Mouse (Mus musculus) brain, adult 2 months (tissue): Measurements from ENCODE around the gene Rprml.

Experiments used
- DNase-seq: peaks from one replicate; pipeline ENCODE4 v3.0.0; 2011; ENCODE audit warnings: low read depth, low spot score

Gene Rprml

DNA sequence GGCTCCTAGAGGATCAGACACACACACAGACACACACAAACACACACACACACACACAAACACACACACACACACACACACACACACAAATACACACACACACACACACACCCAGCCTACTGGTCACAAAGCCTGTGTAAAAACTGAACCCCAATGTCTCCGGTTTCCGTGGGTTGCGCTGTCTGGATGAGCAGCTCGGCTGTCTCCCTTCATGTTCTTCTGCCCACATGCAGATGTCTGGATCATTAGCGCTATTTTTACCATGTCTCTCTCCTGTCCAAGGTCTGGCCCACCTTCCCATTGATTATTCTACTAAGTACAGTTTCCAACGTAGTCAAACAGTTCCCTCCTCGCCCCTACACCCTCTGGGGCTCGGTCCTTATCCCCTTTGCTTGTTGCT lies 13.7 kb downstream of the Rprml start:
- peak; percentile 78 for DNase-seq

DNA sequence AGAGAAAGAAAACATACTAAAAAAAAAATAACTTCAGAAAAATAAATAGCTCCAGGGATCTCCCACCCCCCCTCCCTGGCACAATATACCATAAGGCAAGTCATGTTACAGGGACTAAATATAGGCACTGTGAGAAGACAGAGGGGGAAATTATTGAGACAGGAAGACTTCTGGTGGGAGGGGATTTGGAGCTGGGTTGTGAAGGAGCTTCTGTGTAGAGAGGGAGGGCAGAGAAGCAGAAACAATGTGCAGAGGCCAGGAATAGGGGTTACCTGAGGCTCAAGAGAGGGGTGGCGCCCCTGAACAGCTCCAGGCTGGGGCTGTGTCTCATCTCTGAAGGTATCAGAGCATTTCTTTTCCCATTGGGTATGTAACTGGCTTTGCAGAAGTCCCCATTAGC lies 16.3 kb downstream of the Rprml start:
- peak; percentile 87 for DNase-seq

DNA sequence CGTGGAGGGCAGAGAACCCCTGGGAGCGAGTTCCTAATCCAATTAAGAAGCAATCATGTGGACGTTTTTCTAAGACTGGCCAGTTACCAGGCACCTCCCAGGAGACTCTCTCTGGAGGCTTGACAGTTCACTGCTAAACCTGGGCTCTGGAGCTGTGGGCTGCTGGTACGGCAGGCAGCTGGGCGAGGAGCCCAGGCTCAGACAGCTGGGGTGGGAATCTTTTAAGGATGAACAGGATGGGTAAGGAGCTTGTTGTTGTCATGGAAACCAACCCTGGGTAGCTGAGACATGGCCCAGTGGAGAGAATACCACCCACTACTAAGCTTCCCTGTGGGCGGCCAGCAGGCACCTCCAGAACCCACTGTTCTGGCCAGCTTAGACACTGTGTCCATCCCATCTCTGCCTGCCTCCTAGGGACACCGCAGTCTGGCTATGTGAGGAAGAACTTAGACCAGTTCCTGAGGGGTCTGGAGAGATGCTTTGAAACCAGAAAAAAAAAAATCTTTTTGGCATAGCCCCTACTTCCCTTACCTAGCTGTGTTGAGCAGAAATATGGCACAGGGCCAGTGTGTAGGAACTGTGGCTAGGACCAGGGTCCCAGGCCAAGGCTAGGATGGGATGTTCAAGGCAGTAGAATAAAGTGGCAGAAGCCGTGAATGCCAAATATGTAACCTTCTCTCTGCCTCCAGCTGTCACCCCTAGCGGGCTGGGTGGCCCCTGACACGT lies 17.0 kb downstream of the Rprml start:
- peak; percentile 96 for DNase-seq

DNA sequence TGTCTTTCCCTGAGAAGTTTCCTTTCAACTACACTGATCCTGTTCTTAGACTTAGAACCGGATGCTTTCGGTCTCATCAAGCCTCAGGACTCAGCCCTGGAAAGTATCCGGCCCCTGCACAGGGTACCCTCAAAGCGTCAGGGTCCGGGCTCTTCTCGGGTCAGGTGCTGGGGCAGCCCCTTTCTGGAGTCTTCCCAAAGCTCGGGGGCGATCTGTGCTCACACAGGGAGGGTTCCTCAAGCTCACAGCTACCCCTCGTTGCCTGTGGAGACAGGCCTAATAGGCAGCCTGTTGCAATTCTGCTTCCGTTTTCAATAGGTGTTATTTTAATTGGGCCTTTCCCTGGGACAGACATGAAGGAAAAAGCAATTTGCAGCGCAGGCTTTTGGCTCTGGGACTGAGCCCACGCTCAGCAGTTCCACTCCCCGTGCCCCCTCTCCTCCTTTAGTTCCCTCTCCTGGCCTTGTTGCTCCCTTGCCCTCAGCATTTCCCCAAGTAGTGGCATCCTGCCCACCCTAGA lies 17.6 kb downstream of the Rprml start:
- DNase-seq = no peak

DNA sequence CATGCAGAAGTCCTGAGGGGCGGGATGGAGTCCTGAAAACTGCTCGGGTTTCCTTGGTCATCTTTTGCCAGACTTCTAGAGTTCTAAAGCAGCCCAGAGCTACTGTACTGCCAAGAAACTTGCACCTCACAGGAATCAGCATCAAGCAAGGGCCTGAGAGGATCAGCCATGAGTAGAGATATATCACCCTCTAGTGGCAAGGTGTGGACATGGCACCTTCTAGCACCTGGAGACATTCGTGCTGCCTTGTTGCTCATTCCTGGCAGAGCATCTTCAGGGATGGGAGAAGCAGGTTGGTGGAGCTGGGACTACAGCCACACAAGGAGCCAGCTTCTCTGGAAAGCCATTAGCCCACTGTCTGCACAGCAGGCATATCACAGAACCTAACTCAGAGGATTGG lies 26.2 kb downstream of the Rprml start:
- peak; percentile 92 for DNase-seq

DNA sequence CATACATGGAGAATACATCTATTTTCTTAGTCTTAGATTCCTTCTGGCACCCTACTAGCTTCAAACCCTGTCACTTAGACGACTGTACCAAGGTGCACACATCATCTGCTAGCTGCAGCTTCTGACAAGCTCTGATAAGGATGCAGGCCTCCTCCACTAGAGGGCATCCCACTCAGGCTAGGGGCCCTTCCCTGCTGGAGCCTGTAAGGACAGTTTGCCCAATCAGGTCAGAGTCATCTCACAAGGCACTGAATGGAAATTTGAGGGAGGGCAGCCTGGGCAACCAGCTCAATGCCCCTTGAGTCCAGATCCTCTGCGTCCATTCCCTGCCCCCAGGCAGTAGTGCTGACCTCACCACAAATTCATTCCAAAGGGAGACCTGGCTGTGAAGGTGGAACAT lies 27.7 kb downstream of the Rprml start:
- DNase-seq = peak; percentile 75

DNA sequence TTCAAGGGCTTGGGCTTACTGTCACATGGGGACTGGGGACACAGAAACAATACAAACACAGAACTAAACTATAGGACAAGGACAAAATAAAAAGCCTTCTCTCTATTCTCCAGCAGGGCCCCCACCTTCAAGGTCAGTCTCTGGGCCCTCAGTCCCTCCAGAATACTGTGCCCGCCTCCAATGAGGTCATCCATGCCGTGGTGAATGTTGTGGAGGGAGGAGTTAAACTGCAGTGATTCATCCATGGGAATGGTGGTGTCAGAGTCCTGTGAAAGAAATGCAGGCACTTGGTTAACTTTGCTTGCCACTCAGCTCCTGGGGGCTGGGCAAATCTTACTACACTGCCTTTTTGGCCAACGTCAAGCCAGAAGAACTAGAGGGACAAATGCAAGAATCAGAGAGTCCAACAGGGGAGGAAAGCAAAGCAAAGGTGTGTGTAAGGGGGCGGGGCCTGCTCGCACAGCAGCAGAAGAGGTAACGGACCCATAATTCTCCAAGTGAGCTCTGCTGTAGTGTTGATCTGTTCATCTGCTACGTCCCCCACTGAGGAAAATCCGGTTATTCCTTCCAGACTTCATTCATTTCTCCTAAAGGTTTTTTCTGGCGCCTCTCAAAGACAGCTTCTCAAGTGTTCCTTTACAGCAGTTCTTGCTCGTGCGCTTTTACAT lies 34.4 kb downstream of the Rprml start:
- DNase-seq = no peak

DNA sequence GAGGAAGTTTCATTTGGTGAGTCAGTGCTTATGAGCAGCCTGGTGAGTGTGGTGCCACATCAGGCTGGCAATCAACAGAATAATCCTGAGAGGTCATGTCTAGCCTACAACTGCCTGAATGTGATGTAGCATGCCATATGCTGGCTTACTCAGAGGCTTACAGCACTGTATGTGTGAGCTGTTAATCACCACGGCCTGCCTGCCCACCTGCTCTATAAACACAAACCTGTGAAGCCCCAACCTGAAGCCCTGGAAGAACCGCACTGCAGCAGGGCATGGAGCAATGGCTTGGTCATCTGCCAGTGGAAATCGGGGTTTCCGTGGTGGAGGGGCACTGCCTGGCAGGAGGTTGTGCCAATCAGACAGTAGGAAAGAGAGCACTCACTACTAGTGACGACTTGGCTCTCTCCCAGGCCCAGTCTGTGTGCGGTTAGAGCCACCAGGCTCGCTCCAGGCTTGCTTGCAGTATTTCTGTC lies 35.9 kb downstream of the Rprml start:
- peak; percentile 83 for DNase-seq

DNA sequence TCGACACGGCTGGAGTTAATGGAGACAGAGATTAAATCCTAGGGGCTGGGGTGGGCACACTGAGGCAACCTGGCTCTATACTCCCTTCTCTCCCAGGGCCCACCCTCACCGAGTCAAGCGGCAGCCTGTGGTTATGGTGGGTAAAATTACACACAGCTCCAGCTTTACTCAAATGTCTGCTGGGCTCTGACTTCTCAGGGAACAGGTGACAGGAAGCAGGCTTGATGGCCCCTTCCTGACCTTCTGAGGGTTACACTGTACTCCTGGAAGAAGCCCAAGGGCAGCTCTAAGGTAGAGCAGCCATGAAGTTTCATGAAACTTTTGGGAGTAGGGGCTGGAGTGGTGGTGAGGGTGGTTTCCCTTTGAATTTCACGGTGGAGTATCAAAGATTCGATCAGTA lies 37.3 kb downstream of the Rprml start:
- no peak for DNase-seq

DNA sequence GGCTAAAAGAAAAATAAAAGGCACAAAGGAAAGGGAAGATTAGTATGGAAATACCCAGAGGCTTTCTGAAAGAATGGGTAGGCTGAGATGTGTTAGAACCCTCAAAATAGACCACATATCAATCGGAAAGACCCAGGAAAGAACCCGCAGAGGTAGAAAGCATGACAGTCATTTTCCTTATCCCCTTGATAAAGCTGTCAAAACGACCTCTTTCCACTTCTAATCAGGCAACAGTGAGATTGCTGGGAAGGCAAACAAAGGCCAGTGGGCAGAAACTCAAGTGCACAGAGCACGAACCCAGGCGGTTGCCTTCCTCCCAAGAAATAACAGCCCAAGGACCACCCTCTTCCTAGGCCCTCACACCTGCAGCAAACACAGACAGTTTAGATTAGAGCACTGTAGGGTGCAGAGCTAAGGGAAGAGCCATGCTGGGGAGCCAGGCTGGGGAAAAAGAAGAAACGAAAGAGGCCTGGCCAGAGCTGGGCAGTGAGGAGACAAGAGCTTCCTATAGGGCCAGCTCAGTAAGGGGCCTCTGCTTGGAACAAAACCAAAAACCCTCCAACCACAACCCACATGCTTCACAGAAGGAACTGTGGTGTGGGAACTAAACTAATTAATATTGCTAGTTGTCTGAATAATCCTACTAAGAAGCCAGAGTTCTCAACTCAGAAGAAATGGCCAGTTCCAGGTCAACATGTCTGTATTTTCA lies 39.1 kb downstream of the Rprml start:
- no peak for DNase-seq

DNA sequence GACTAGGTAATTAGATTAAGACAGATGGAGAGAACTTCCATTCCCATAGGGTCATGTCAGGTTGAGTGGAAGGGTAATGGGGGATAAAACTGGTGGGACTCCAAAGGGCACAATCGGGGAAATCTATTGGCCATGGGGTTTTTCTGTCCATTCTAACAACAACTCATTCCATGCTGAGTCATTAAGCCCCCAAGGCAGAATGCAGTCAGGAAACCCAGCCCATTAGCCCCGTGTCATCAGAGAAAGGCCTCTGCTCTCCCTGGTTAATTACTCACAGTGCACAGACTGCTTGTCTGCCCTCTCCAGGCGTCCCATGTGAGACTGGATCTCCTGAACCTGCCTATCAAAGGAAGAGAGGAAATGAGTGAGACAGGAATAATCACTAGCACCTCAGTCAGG lies 39.6 kb downstream of the Rprml start:
- DNase-seq = no peak

DNA sequence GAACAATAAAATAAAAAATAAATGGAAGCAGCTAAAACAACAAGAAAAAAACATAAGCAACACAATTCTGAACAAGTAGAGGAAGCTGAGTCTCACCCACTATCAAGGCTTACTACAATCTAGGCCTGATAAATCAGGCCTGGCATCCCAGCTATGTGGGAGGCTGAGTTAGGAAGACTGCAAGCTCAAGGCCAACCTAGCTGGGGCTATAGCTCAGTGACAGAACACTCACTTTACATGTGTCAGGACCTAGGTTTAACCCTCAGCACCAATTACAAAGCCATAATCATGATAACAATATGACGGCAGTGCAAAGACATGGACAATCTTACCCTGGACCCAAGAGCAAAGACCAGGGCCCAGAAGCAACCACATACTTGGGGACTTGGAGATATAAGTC lies 41.7 kb downstream of the Rprml start:
- DNase-seq = no peak

DNA sequence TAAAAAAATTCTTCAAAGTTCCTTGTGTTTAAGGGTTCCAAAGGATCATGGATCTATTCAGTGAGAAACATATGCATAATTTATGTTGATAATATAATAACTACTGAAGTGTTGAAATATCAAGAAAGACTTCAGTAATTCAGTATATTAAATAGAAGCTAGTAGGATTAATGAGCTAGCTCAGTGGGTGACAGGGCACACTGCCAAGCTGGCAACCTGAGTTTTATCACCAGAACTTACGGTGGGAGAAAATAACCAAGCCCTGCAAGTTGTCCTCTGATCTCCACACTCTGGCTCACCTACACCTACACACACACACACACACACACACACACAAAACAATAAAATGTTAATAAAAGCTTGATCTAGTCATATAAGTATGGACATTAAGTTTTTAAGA lies 43.9 kb downstream of the Rprml start:
- DNase-seq = no peak

DNA sequence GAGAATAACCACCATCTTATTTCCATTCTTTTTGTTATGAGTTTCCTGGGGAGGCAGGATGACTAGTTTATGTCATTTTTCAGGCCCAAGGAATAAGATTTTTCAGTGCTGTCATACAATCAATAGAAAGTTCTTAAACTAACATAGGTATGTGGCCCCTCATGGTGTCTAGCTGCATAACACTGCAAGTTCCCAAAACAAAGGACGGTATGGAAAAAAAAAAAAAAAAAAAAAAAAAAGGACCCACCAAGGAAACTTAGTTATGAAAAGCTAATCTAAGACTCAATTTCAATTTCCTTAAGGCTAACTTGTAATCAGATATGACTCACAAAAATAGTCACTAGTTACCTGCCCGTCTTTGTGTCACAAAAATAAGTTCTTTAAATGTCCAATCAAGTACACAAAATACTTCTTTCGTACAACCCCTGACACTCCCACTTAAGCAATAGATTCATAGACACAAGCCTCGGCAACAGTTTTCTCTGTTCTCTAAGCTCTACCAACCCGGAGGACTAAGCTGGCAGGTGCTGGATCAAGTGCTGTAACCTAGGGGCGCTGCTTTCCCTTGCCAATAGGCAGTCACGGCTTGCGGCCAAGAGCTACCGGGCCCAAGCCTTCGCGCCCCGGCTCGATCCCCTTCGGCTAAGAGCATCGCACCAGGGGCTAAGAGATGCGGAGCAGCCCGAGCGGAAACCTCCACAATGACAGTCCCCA lies 47.6 kb downstream of the Rprml start:
- DNase-seq = no peak

DNA sequence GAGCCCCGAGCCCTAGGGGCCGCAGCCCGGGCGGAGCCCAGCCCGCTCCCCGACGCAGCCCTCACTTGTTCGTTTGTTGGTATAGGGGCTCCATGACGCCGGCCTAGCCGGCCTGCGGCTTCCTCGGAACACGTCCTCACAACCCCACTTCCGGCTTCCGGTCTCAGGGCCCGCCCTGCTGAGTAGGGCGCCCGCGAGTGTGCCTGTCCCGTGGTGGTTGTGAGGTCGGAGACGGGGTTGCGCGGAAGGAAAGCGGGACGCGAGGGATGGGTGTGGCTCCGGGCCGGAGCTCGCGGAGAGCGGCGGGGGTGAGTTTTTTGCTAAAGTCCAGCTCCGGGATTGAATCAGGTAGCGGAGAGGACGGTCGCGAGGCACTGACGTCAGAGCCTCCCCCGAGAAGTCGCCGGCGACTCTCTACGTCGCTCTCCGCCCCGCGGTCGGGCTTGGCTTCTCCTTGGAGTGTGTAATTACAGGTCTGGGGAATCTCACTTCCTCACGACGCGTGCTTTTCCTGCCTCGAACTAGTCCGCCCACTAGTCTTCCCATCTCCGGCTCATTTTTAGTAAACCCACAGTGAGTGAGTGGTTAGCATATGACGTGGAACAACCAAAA lies 48.3 kb downstream of the Rprml start, which contains the start of gene Gosr2:
Gene Gosr2, minus strand, starts transcription at position 334 of the 612 bp plus-strand sequence.
- peak; percentile 95 for DNase-seq

DNA sequence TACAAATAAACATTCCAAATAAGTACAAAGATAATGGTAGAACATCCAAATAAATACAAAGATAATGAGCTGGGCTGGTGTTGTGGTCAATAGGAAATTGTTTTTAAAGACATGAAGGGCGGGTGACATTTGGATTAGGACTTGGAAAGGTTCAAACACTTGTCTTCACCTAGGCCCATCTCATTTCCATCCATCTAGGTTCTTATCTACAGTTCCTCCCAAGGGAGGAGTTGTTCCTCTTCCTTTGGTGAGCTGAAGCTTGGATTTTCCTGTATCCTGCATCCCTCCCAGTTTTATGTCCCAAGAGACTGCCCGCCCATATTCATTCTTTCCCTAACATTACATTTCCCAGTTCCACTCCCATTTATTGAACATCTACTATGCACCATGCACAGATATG lies 48.9 kb downstream of the Rprml start:
- no peak for DNase-seq
